Mouse (Mus musculus): ENCODE results near the gene Leo1. TPM values are rescaled to one million over a fixed set of nuclear protein-coding genes. Genes with fewer than 3 reads are reported as not detected.

Leo1 gene
- polyA plus RNA-seq, 1 experiment from 2014 or later = 53.2 TPM

- ATAC-seq (ENCODE audit: low FRiP score) = no peak
- Histone ChIP-seq H3K27me3 (ENCODE audit: control insufficient read depth, insufficient read depth, low read length) (no peaks in the 10 kb centered on the region), H3K9me3 (ENCODE audit: control insufficient read depth, low read length) (no peaks in the 10 kb centered on the region), H3K36me3 (ENCODE audit: control insufficient read depth, insufficient read depth, low read length) (no peaks in the 10 kb centered on the region), H3K27ac (ENCODE audit: low read depth, low read length) (no peak overlapping the region), H3K4me1 (replicated peaks; ENCODE audit: control insufficient read depth, insufficient read depth, low read length) (no peaks in the 10 kb centered on the region), H3K9ac (ENCODE audit: low read depth, low read length) (no peak overlapping the region), H3K4me2 (replicated peaks; ENCODE audit: low read depth, low read length) (no peak overlapping the region), H3K4me3 (ENCODE audit: low read depth, low read length) (no peak overlapping the region)
- WGBS = 90% methylated on average over 3 of the region's 3 CpGs
- DNase-seq (ENCODE audit: low spot score) = no peak
Measured at GRCm38 (mm10) chr9:75422251-75422691, 19.1 kb upstream of the Leo1 start.

- Histone ChIP-seq H3K4me3 (ENCODE audit: low read depth, low read length) (no peak overlapping the region), H3K4me2 (replicated peaks; ENCODE audit: low read depth, low read length) (no peak overlapping the region), H3K4me1 (replicated peaks; ENCODE audit: control insufficient read depth, insufficient read depth, low read length) (no peaks in the 10 kb centered on the region), H3K27me3 (ENCODE audit: control insufficient read depth, insufficient read depth, low read length) (no peaks in the 10 kb centered on the region), H3K36me3 (ENCODE audit: control insufficient read depth, insufficient read depth, low read length) (no peaks in the 10 kb centered on the region), H3K9me3 (ENCODE audit: control insufficient read depth, low read length) (no peaks in the 10 kb centered on the region), H3K9ac (ENCODE audit: low read depth, low read length) (no peak overlapping the region), H3K27ac (ENCODE audit: low read depth, low read length) (no peak overlapping the region)
- no peak for DNase-seq (ENCODE audit: low spot score)
- 76% methylated on average over 5 of the region's 5 CpGs for WGBS
- ATAC-seq (ENCODE audit: low FRiP score) = no peak
Measured at GRCm38 (mm10) chr9:75423683-75424082, 17.6 kb upstream of the Leo1 start.

- Histone ChIP-seq H3K4me2 (replicated peaks; ENCODE audit: low read depth, low read length) (no peak overlapping the region), H3K4me3 (ENCODE audit: low read depth, low read length) (no peak overlapping the region), H3K9ac (ENCODE audit: low read depth, low read length) (no peak overlapping the region), H3K4me1 (replicated peaks; ENCODE audit: control insufficient read depth, insufficient read depth, low read length) (no peaks in the 10 kb centered on the region), H3K27me3 (ENCODE audit: control insufficient read depth, insufficient read depth, low read length) (no peaks in the 10 kb centered on the region), H3K36me3 (ENCODE audit: control insufficient read depth, insufficient read depth, low read length) (no peaks in the 10 kb centered on the region), H3K27ac (ENCODE audit: low read depth, low read length) (no peak overlapping the region), H3K9me3 (ENCODE audit: control insufficient read depth, low read length) (no peaks in the 10 kb centered on the region)
- no peak for DNase-seq (ENCODE audit: low spot score)
- ATAC-seq (ENCODE audit: low FRiP score) = peak; percentile 59; the same call in 1 of the 2 replicates
- WGBS = 50% methylated on average over 6 of the region's 6 CpGs
Measured at GRCm38 (mm10) chr9:75424358-75425150, 16.8 kb upstream of the Leo1 start.

- no peak for DNase-seq (ENCODE audit: low spot score)
- 90% methylated on average over 7 of the region's 7 CpGs for WGBS
- ATAC-seq (ENCODE audit: low FRiP score) = no peak
Measured at GRCm38 (mm10) chr9:75425796-75426391, 15.4 kb upstream of the Leo1 start.

GRCm38 (mm10) chr9:75427366-75428273 is 13.7 kb upstream of the Leo1 start:
- Histone ChIP-seq H3K9me3 (ENCODE audit: control insufficient read depth, low read length) (no peaks in the 10 kb centered on the region), H3K4me3 (ENCODE audit: low read depth, low read length) (no peak overlapping the region), H3K27me3 (ENCODE audit: control insufficient read depth, insufficient read depth, low read length) (no peaks in the 10 kb centered on the region), H3K4me2 (replicated peaks; ENCODE audit: low read depth, low read length) (no peak overlapping the region), H3K27ac (ENCODE audit: low read depth, low read length) (no peak overlapping the region), H3K36me3 (ENCODE audit: control insufficient read depth, insufficient read depth, low read length) (no peaks in the 10 kb centered on the region), H3K4me1 (replicated peaks; ENCODE audit: control insufficient read depth, insufficient read depth, low read length) (no peaks in the 10 kb centered on the region), H3K9ac (ENCODE audit: low read depth, low read length) (no peak overlapping the region)
- DNase-seq (ENCODE audit: low spot score) = no peak
- no peak for ATAC-seq (ENCODE audit: low FRiP score)
- WGBS = 87% methylated on average over 9 of the region's 9 CpGs

More at GRCm38 (mm10) chr9:75425796-75426391, 15.4 kb upstream of the Leo1 start:
- Histone ChIP-seq H3K9ac (ENCODE audit: low read depth, low read length) (no peak overlapping the region), H3K27ac (ENCODE audit: low read depth, low read length) (no peak overlapping the region), H3K4me3 (ENCODE audit: low read depth, low read length) (no peak overlapping the region), H3K36me3 (ENCODE audit: control insufficient read depth, insufficient read depth, low read length) (no peaks in the 10 kb centered on the region), H3K4me1 (replicated peaks; ENCODE audit: control insufficient read depth, insufficient read depth, low read length) (no peaks in the 10 kb centered on the region), H3K9me3 (ENCODE audit: control insufficient read depth, low read length) (no peaks in the 10 kb centered on the region), H3K27me3 (ENCODE audit: control insufficient read depth, insufficient read depth, low read length) (no peaks in the 10 kb centered on the region), H3K4me2 (replicated peaks; ENCODE audit: low read depth, low read length) (no peak overlapping the region)

GRCm38 (mm10) chr9:75428274-75428600 is 13.1 kb upstream of the Leo1 start:
- no peaks in the 10 kb centered on the region for H3K36me3 ChIP-seq (ENCODE audit: control insufficient read depth, insufficient read depth, low read length)
- no peaks in the 10 kb centered on the region for H3K4me1 ChIP-seq (replicated peaks; ENCODE audit: control insufficient read depth, insufficient read depth, low read length)
- H3K9me3 ChIP-seq (ENCODE audit: control insufficient read depth, low read length) = no peaks in the 10 kb centered on the region
- no peak overlapping the region for H3K27ac ChIP-seq (ENCODE audit: low read depth, low read length)
- ATAC-seq (ENCODE audit: low FRiP score) = no peak
- WGBS = 72% methylated on average over 2 of the region's 2 CpGs
- H3K4me3 ChIP-seq (ENCODE audit: low read depth, low read length) = no peak overlapping the region
- no peak overlapping the region for H3K4me2 ChIP-seq (replicated peaks; ENCODE audit: low read depth, low read length)
- H3K27me3 ChIP-seq (ENCODE audit: control insufficient read depth, insufficient read depth, low read length) = no peaks in the 10 kb centered on the region
- no peak for DNase-seq (ENCODE audit: low spot score)
- no peak overlapping the region for H3K9ac ChIP-seq (ENCODE audit: low read depth, low read length)

GRCm38 (mm10) chr9:75429040-75429439 is 12.3 kb upstream of the Leo1 start:
- no peak overlapping the region for H3K4me2 ChIP-seq (replicated peaks; ENCODE audit: low read depth, low read length)
- H3K4me3 ChIP-seq (ENCODE audit: low read depth, low read length) = no peak overlapping the region
- DNase-seq (ENCODE audit: low spot score) (no peak), ATAC-seq (ENCODE audit: low FRiP score) (no peak)
- WGBS = 92% methylated on average over 2 of the region's 2 CpGs
- H3K36me3 ChIP-seq (ENCODE audit: control insufficient read depth, insufficient read depth, low read length) = no peaks in the 10 kb centered on the region
- no peaks in the 10 kb centered on the region for H3K9me3 ChIP-seq (ENCODE audit: control insufficient read depth, low read length)
- H3K27me3 ChIP-seq (ENCODE audit: control insufficient read depth, insufficient read depth, low read length) = no peaks in the 10 kb centered on the region
- no peak overlapping the region for H3K9ac ChIP-seq (ENCODE audit: low read depth, low read length)
- H3K27ac ChIP-seq (ENCODE audit: low read depth, low read length) = no peak overlapping the region
- no peaks in the 10 kb centered on the region for H3K4me1 ChIP-seq (replicated peaks; ENCODE audit: control insufficient read depth, insufficient read depth, low read length)

GRCm38 (mm10) chr9:75429657-75430056 is 11.7 kb upstream of the Leo1 start:
- Histone ChIP-seq H3K4me2 (replicated peaks; ENCODE audit: low read depth, low read length) (no peak overlapping the region), H3K27ac (ENCODE audit: low read depth, low read length) (no peak overlapping the region), H3K36me3 (ENCODE audit: control insufficient read depth, insufficient read depth, low read length) (no peaks in the 10 kb centered on the region), H3K9me3 (ENCODE audit: control insufficient read depth, low read length) (no peaks in the 10 kb centered on the region), H3K4me1 (replicated peaks; ENCODE audit: control insufficient read depth, insufficient read depth, low read length) (no peaks in the 10 kb centered on the region), H3K4me3 (ENCODE audit: low read depth, low read length) (no peak overlapping the region), H3K9ac (ENCODE audit: low read depth, low read length) (no peak overlapping the region), H3K27me3 (ENCODE audit: control insufficient read depth, insufficient read depth, low read length) (no peaks in the 10 kb centered on the region)
- WGBS = 85% methylated on average over 1 of the region's 1 CpGs
- ATAC-seq (ENCODE audit: low FRiP score) = no peak
- DNase-seq (ENCODE audit: low spot score) = no peak
